Mouse (Mus musculus): ENCODE results near the gene Tmtc4.
A peak's percentile ranks its signal among the peaks of the same experiment; 100 is the strongest.

Tmtc4 gene

DNA sequence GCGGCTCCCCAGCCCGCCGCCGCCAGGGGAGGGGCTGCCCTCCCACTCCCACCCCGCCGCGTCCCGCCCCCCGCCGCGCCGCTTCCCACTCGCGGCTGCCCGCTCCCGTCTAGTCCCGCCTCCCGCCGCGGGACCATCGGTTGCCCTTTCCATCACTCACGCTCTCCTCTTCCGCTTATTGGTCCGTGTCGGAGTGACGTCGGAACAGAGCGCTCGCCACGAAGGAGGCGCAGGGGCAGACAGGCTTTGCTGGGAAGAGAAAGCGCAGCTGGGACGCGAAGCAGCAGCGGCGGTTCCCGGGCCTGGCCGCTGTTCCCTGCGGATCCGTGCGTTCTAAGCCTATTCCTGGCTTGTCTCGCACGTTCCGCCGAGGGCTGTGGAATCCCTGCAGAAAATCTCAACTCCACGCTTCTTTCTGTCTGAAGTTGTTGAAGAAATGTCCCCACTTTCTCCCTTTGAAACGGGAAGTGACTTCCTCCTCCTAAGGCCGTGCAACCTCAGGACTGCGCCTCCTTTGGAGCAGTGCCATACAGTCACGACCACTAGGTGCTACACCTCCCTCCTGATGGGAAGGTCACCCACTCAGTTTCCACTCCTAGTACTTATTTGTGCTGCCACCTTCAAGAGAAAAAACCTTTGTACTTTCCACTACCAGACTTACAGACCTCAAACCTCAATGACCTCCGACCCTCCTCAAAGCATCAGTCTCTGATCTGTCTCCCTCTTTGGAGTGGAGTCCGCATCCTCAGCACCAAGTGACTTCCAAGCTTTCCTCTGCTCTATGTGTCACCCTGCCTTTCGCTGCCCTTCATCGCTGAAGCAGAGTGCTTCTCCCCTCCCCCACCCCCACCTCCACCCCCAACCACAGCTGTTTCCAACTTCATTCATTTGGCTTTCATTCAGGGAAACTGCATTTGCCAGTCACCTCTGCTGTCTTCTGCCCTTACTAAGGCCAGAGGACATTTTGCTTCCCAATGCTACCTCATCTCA is at the start of gene Tmtc4:
Gene Tmtc4 (minus strand): TSS at position 810 of the 990 bp plus-strand sequence.
- DNase-seq = peak; percentile 91

DNA sequence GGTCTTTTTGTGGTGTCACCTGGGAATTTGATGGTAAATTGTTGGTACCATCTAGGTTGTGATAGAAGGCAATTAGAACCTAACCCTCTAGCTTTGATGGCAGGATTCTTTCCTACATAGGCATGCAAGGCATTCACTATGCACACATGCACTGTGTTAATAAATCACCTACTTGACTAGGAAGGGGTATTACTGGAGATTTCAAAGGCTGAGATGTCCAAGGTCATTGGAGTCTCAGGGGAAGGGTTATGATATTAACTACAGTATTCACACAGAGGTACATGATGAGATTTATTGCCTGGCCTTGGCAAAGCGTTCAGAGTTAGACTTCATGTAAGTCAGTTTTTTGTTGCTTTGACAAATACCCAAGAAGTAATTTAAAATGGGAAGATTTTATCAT is 48.6 kb upstream of the Tmtc4 start:
- no peak for DNase-seq

DNA sequence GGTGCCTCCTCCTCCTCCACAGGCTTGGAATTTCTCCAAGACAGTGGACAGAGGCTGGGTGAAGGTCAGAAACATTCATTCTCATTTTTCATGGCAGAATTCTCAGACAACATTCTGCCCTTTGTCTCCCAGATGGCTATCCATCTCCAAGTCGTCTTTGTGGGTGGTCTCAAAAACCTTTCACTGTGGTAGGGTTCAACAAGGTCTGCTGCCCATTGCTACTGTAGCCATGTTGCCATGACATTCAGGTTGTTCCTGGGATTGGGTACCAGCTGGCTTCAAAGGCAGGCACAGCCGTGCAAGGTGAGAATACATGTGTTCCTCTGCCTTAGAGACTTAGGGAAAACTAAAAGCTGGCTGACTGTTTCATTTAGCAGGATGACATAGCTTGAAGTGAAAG is 44.0 kb upstream of the Tmtc4 start:
- no peak for DNase-seq

GRCm38 (mm10) chr14:123022981-123023380 is 39.1 kb upstream of the Tmtc4 start:
- DNase-seq = no peak

GRCm38 (mm10) chr14:123016310-123016709 is 32.5 kb upstream of the Tmtc4 start:
- no peak for DNase-seq

GRCm38 (mm10) chr14:123015687-123016086 is 31.9 kb upstream of the Tmtc4 start:
- DNase-seq = no peak

- no peak for DNase-seq
These were observed 25.5 kb upstream of the Tmtc4 start for GRCm38 (mm10) chr14:123009108-123010018.

- no peak for DNase-seq
These were observed 24.8 kb upstream of the Tmtc4 start for GRCm38 (mm10) chr14:123008672-123009071.

DNA sequence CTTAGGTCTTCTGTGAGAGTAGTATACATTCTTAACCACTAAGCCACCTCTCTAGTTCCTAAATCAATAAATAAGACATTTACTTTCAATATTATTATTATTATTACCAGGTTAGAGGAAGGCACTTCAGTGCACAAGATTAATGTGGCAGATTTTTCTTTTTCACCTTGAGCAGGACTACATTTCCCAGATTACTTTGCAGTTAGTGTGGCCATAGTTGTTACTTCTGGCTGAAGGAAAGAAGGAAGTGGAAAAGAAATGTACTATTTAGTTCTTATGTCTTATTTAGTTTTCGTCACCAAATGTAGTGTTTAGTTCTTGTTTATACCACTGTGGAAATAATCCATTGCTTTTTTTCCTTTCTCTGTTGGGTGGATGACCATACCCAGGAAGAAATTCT is 19.9 kb upstream of the Tmtc4 start:
- no peak for DNase-seq

DNA sequence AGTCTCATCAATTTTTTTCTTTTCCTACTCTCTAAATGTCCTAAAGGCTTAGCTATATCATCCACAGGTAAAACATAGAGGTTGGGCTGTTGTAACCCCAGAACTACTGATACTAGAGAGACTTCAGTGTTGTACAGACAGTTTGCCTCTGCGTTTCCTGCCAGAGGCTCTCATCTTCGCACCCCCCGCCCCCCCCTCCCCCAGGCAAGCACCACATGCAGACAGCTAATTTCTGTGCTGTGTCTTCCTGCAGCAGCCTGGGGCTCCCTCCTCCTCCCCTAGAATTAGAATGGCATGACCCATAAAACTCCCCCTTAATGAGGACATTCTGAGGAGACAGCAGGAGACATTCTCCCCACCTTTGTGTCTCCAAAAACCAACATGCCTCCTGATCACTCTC is 17.6 kb upstream of the Tmtc4 start:
- DNase-seq = no peak

DNA sequence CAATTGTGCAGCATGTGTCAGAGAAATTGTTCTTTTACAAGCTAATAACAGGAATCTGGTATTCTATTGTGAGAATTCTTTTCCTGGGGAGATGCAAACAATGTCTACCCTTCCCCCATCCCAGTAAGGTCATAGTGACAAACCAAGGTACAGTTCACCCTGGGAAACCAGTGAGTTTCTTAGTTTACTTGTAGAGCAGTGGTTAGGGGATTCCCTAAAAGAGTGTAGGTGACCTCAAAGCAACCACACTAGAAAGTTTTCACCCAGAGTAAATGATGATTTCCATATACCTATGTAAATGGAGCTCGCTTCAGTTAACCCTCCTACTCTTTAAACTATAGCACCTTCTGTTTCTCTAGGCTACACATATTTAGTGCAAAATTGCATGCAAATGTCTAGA is 13.6 kb upstream of the Tmtc4 start:
- DNase-seq = no peak

DNA sequence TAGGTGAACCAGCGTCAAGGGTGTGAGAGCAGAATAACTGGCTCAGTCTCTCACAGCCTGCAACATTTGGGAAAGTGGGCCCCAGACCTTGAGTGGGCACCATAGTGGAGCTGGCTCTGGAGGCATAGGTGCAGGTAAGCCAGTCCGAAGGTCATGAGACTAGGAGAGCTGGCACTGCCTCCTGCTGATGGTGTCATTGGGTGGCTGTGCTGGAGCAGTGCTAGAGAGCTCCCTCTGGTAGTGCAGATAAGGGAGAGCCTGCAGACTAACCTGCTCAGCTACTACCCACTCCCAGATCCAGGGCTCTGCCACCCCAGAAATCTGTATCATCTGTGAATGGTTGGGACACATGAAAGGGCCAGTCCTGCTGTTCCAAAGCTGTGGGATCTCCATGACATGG is 10.1 kb upstream of the Tmtc4 start:
- DNase-seq = no peak

DNA sequence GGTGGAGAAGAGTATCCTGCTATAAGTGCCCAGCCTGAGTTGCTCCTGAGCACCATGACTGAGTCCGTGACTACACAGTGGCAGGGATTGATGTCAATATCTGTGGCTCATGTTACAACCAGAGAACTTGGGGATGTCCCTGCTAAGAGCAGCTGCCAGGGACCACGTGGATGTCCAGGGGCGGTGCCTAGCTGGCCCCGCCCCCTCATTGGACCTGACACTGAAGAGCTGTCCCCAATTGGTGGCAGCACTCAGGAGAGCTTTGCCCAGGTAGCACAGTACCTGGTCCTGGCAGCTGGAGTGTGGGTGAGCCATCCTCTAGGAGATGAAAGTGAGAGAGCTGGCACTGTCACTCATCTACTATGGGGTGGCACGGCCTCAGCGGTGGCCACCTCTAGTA is 9.1 kb upstream of the Tmtc4 start:
- DNase-seq = peak; percentile 4

- no peak for DNase-seq
These were observed 6.8 kb upstream of the Tmtc4 start for GRCm38 (mm10) chr14:122990521-122991052.

GRCm38 (mm10) chr14:122986404-122986803 is 2.6 kb upstream of the Tmtc4 start:
- no peak for DNase-seq

DNA sequence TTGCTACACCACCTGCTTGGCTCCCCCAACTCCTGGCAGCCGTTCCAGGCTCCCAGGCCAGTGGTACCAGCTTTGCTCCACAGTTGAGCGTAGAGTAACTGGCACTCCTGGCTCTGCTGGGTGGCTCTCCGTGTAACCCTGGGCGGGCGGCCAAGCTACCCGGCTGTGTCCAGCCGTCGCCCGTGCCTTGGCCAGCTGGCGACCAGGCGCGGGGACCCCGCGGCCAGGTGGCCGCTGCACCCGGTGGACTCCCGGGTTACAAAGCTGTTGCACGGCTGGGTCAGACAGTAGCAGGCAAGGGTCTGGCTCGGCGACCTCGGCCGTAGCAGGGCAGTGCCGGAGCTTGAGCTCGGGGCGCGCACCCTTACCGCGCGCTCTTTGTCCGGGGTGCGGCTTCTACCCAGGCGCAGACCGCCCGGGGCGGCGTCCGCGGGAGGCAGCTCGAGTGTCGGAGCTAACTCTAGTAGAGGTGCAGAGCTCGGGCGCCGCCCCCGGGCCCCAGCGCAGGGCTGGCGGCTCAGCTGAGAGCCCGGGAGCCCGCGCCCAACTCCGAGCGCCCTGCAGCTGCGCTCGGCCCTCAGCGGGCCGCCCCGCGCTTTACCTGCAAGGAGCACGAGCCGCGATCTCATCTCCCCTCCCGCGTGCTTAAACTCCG is 1.1 kb downstream of the Tmtc4 start:
- DNase-seq = no peak

- DNase-seq = no peak
These were observed 1.9 kb downstream of the Tmtc4 start for GRCm38 (mm10) chr14:122981831-122982485.

GRCm38 (mm10) chr14:122978871-122979270 is 5.0 kb downstream of the Tmtc4 start:
- DNase-seq = no peak

- no peak for DNase-seq
These were observed 6.1 kb downstream of the Tmtc4 start for GRCm38 (mm10) chr14:122977797-122978140.

DNA sequence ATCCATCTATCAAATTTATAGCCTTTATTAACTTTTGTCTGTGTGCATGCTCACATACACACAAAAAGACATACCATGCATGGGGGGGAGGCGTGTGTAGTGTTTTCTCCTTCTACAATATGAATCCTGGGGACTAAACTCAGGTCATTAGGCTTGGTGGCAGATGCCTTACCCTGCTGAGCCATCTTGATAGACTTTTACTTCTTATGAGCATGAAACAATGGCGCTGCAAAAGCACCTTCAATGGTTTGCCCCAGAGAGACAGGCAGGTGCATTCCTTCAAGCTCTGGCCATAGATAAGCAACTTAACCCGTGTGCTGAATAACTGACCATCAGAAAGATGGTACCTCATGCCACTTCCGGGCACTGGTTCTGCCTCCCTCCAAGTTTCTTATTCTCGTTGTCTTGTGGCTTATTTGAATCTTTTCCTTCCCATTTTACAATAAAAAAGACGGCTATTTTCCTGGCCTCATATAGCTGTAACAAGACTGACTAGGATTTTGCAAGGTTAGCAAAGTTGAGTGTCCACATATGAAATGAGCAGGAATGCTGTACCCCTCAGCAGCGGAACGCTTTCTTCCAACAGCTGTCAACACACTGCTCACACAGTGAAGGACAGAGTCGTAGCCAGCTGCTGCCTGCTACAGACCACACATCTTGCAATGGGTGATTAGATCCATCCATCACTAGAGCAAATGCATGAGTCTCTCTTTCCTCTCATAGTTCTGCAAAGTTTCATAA is 6.6 kb downstream of the Tmtc4 start:
- no peak for DNase-seq

DNA sequence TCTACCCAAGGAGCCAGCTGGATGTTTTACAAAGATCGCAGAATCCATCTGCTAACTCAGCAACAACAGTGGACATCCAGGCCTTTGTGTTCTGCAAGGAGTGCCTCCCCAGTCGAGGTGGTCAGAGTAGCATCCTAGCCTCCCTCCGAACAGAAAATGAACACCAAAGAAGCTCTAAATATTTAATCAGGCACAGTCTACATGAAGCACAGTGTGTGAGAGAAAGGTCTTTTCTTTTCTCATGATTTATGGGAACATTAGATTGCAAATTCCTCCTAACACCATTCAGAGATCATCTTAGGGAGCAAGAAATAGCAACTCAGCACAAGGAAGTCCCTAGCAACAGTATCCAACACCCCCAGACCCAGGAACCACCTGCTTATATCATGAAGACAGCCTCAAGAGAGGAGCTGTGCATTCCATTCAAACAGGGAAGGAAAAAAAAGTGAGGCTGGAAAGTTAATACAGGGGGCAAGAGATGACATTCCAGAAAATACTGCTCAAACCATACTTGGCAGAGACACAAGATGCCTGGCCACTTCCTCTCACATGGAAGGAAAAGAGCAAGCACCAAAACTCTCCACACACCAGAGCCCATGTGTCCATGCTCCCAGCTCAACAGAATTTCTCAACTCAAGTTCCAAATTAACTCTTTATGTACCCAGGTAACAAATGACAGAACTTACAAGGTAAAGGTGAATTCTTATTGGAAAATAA is 8.8 kb downstream of the Tmtc4 start:
- no peak for DNase-seq

Measured in liver (tissue).